Mouse (Mus musculus): Measurements from ENCODE around the gene Rhebl1.

- TF ChIP-seq ZKSCAN1 (IDR thresholded peaks at IDR 0.05; ENCODE audit: borderline replicate concordance, low read depth, low read length), result no peak
- TF ChIP-seq KAT2A (IDR thresholded peaks at IDR 0.05; ENCODE audit: insufficient replicate concordance, low read length), result no peak
- no peak for TF ChIP-seq ZMIZ1 (IDR thresholded peaks at IDR 0.05; ENCODE audit: low read depth, low read length)
- TF ChIP-seq IRF4 (IDR thresholded peaks at IDR 0.05; ENCODE audit: low read depth, low read length), result no peak
- TF ChIP-seq NRF1 (IDR thresholded peaks at IDR 0.05; ENCODE audit: low read depth, low read length), result no peak
- no peak for TF ChIP-seq E2F4 (IDR thresholded peaks at IDR 0.05; ENCODE audit: insufficient replicate concordance, low read depth, low read length)
- TF ChIP-seq ZC3H11A (IDR thresholded peaks at IDR 0.05; ENCODE audit: low read depth, low read length), result no peak
- no peak for TF ChIP-seq POLR2A (IDR thresholded peaks at IDR 0.05; ENCODE audit: low read depth, low read length)
- no peak for TF ChIP-seq CTCF (conservative IDR thresholded peaks at IDR 0.05 in 1 of 2, IDR thresholded peaks at IDR 0.05 in 1 of 2; ENCODE audit: low read depth in 2 of 2, low read length in 2 of 2)
- no peak for TF ChIP-seq UBTF (IDR thresholded peaks at IDR 0.05; ENCODE audit: low read depth, low read length)
- TF ChIP-seq ZNF384 (IDR thresholded peaks at IDR 0.05; ENCODE audit: low read depth, low read length), result no peak
- TF ChIP-seq NELFE (IDR thresholded peaks at IDR 0.05; ENCODE audit: low read depth, low read length), result no peak
- no peak for TF ChIP-seq RAD21 (IDR thresholded peaks at IDR 0.05; ENCODE audit: low read depth, low read length)
- no peak for TF ChIP-seq ETS1 (conservative IDR thresholded peaks at IDR 0.05; ENCODE audit: low read depth, low read length)
Observed at GRCm38 (mm10) chr15:98886667-98887387, 7.5 kb downstream of the Rhebl1 start.
